Mouse (Mus musculus): ENCODE measurements around the gene Fuk.

DNA sequence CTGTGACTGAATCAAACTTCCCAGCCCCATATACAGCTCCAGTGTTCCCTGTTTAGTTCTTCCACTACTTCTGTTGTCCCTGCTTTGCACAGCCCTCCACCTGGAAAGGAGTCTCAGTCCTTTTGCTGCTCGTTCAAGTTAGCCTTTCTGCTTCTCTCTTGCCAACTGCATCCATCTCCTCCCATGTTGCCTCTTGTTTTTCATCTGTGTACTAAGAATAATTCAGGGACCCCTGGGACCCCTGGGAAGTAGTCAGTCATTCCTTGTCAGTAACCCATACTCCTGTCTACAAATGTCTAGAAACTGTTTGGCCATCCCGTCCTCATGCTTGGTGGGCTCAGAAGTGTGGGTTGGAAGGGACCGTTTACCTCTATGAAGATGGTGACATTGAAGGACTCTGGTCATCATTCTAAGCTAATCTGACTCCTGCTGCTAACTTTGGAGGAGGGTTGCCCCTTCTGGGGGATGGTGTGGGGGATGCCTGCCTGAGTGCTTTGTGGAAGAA lies 18.5 kb upstream of the Fuk start:
- TF ChIP-seq CTCF (IDR thresholded peaks at IDR 0.05; ENCODE audit: insufficient read depth, low read depth, low read length) (no peak), POLR2A (IDR thresholded peaks at IDR 0.05; ENCODE audit: insufficient read depth, low read depth, low read length) (no peak)

Data from olfactory bulb, adult 2 months (tissue).